ENCODE assay signal across 16 mouse cellular contexts in the genomic region with DNA sequence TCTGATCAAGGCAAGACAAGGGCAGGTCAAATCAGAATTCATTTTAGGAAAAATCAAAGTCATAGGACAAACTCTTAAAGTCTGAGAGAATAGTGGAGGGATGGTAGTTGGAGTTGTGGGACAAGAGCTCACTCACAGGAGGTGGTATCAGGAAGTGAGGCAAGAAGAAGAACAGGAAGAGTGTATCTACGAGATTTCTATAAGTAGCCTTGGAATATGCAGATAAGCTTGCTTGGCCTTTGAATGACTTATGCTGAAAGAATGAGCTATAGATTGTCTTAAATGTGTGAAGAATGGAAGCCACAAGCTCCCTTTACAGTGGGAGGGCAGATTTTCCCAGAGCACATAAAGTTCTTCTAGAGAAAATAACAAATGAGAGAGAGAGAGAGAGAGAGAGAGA. TPM values are rescaled to one million over a fixed set of nuclear protein-coding genes. Genes with fewer than 3 reads are reported as not detected.
DNase-seq lines count a peak whose midpoint lies in the region; ATAC-seq lines count a peak whose summit lies in the region.
"Had no signal": no experiment of that assay in that cellular context is flagged by ENCODE, and none has a peak within 500 bp of the region (broad histone marks: within the 10 kb centered on the region; RNA-seq: fewer than 3 reads in every experiment).

No protein-coding gene starts in this region.

- DNase-seq in embryo, embryonic 10 days (ENCODE audit: low spot score) = peak; percentile 1
- no peak for DNase-seq in embryo, embryonic 9.5 days (ENCODE audit: extremely low spot score)
- DNase-seq in thymus, postnatal 0 days (ENCODE audit: low spot score) = peak; percentile 1
- no peak for DNase-seq in thymus, postnatal 25 days
- DNase-seq in testis, postnatal 14 days (ENCODE audit: low spot score) = no peak
- DNase-seq: adrenal gland, adult 8-10 months; adrenal gland, postnatal 25 days; cerebellum, adult 2 months; cerebellum, adult 9-11 months; cerebellum, postnatal 25 days; forebrain, postnatal 0 days; gastrocnemius, adult 2 months; gastrocnemius, postnatal 14 days had no signal

- ATAC-seq in megakaryocyte progenitor cell, adult 5-6 weeks (replicated peaks; ENCODE audit: poor library complexity) = 0 out of 2 replicates have a peak, but pooled peaks have one; percentile 39
- ATAC-seq: activated CD4-positive, CD25-positive, alpha-beta regulatory T cell, adult 4 months; forebrain, embryonic 14.5 days; forebrain, postnatal 0 days had no signal

RNA-seq across cellular contexts. Expression of gene Ric3, which starts 21.8 kb away (rescaled TPM):
- polyA plus RNA-seq in thymus, postnatal 0 days (2015; fragmentation: Nextera tagmentation; extraction: Ambion mirVana) = 0.40 and 0.48 TPM in 2 replicates
- 0.39 and 0.84 TPM in 2 replicates for total RNA-seq in megakaryocyte progenitor cell, adult 5-6 weeks (2015)
- 0.37 and 0.95 TPM in 2 replicates for total RNA-seq in megakaryocyte progenitor cell, adult 5-6 weeks (2017)

Comparison
In these comparisons a context has a peak if more than half of its experiments do, and no peak if none do; other contexts are left out.
1. DNase-seq: peak in embryo, embryonic 10 days (single experiment) and thymus, postnatal 0 days (single experiment); none in embryo, embryonic 9.5 days (single experiment), thymus, postnatal 25 days (single experiment) and testis, postnatal 14 days (single experiment).